Mouse (Mus musculus): ENCODE measurements at regions not wholly inside any gene's neighbourhood (a gene's known extent, or its start where the extent isn't known, plus 50 kb on each side); places are given as distances from the start of the nearest gene placed in this dataset.
A peak's percentile ranks its signal among the peaks of the same experiment; 100 is the strongest.

DNA sequence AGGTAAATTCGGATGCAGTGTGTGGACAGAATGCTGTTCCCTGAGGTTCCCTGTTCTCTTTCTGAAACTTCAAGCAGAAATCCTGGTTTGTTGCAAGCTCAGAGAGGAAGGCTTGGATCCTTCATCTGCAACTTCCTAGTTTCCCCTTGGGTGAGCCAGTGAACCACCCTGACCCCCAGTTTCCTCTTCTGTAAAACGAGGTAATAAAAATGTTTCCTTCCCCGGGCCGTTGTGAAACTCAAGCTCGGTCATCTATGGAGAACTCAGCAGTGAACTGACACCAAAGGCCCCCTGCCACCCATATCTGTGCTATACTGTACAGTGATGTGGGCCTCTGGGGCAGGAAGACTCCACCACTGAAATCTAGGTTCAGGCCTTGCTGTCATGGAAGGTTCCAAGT, 185.0 kb downstream of the Gadd45g start:
- Histone ChIP-seq H3K9ac (ENCODE audit: low read length) (no peak overlapping the region), H3K4me2 (no peak overlapping the region), H3K4me3 (ENCODE audit: low read depth, low read length) (no peak overlapping the region), H3K27me3 (ENCODE audit: control insufficient read depth, insufficient read depth, low read length) (no peaks in the 10 kb centered on the region), H3K36me3 (ENCODE audit: control insufficient read depth, insufficient read depth, low read length) (no peaks in the 10 kb centered on the region), H3K27ac (ENCODE audit: low read depth, low read length) (no peak overlapping the region), H3K4me1 (ENCODE audit: control insufficient read depth, insufficient read depth, low read length) (no peaks in the 10 kb centered on the region), H3K9me3 (ENCODE audit: control insufficient read depth, low read length) (no peaks in the 10 kb centered on the region)
- WGBS, result 88% methylated on average over 5 of the region's 5 CpGs
- DNase-seq (ENCODE audit: low spot score, missing footprints) (peak; percentile 62), ATAC-seq (ENCODE audit: low FRiP score) (no peak)

GRCm38 (mm10) chr13:52035731-52036130, 189.3 kb downstream of the Gadd45g start:
- no peaks in the 10 kb centered on the region for H3K36me3 ChIP-seq (ENCODE audit: control insufficient read depth, insufficient read depth, low read length)
- WGBS, result 81% methylated on average over 6 of the region's 6 CpGs
- no peak overlapping the region for H3K4me2 ChIP-seq
- ATAC-seq (ENCODE audit: low FRiP score) (no peak), DNase-seq (ENCODE audit: low spot score, missing footprints) (no peak)
- no peak overlapping the region for H3K9ac ChIP-seq (ENCODE audit: low read length)
- no peak overlapping the region for H3K4me3 ChIP-seq (ENCODE audit: low read depth, low read length)
- no peaks in the 10 kb centered on the region for H3K9me3 ChIP-seq (ENCODE audit: control insufficient read depth, low read length)
- no peaks in the 10 kb centered on the region for H3K27me3 ChIP-seq (ENCODE audit: control insufficient read depth, insufficient read depth, low read length)
- no peak overlapping the region for H3K27ac ChIP-seq (ENCODE audit: low read depth, low read length)
- H3K4me1 ChIP-seq (ENCODE audit: control insufficient read depth, insufficient read depth, low read length), result no peaks in the 10 kb centered on the region

- H3K4me3 ChIP-seq (ENCODE audit: low read depth, low read length), result no peak overlapping the region
- H3K4me1 ChIP-seq (ENCODE audit: control insufficient read depth, insufficient read depth, low read length), result no peaks in the 10 kb centered on the region
- no peaks in the 10 kb centered on the region for H3K9me3 ChIP-seq (ENCODE audit: control insufficient read depth, low read length)
- H3K4me2 ChIP-seq, result no peak overlapping the region
- ATAC-seq (ENCODE audit: low FRiP score), result no peak
- H3K27me3 ChIP-seq (ENCODE audit: control insufficient read depth, insufficient read depth, low read length), result no peaks in the 10 kb centered on the region
- WGBS, result 73% methylated on average over 5 of the region's 5 CpGs
- H3K9ac ChIP-seq (ENCODE audit: low read length), result no peak overlapping the region
- DNase-seq (ENCODE audit: low spot score, missing footprints), result no peak
- no peaks in the 10 kb centered on the region for H3K36me3 ChIP-seq (ENCODE audit: control insufficient read depth, insufficient read depth, low read length)
- no peak overlapping the region for H3K27ac ChIP-seq (ENCODE audit: low read depth, low read length)
Measured at GRCm38 (mm10) chr13:52036351-52036750, 189.9 kb downstream of the Gadd45g start.

- Histone ChIP-seq H3K9ac (ENCODE audit: low read length) (no peak overlapping the region), H3K4me1 (ENCODE audit: control insufficient read depth, insufficient read depth, low read length) (no peaks in the 10 kb centered on the region), H3K4me3 (ENCODE audit: low read depth, low read length) (no peak overlapping the region), H3K9me3 (ENCODE audit: control insufficient read depth, low read length) (no peaks in the 10 kb centered on the region), H3K4me2 (no peak overlapping the region), H3K27me3 (ENCODE audit: control insufficient read depth, insufficient read depth, low read length) (no peaks in the 10 kb centered on the region), H3K27ac (ENCODE audit: low read depth, low read length) (no peak overlapping the region), H3K36me3 (ENCODE audit: control insufficient read depth, insufficient read depth, low read length) (no peaks in the 10 kb centered on the region)
- 80% methylated on average over 13 of the region's 13 CpGs for WGBS
- DNase-seq (ENCODE audit: low spot score, missing footprints), result no peak
- no peak for ATAC-seq (ENCODE audit: low FRiP score)
Measured at GRCm38 (mm10) chr13:52037218-52037617, 190.7 kb downstream of the Gadd45g start.

GRCm38 (mm10) chr13:52041467-52042421, 195.3 kb downstream of the Gadd45g start:
- DNase-seq (ENCODE audit: low spot score, missing footprints) (peak; percentile 77), ATAC-seq (ENCODE audit: low FRiP score) (no peak)
- H3K9ac ChIP-seq (ENCODE audit: low read length), result peak overlapping the region; percentile 16; the same call in 1 of the 2 replicates
- no peak overlapping the region for H3K4me2 ChIP-seq
- H3K9me3 ChIP-seq (ENCODE audit: control insufficient read depth, low read length), result no peaks in the 10 kb centered on the region
- WGBS, result 72% methylated on average over 15 of the region's 15 CpGs
- H3K4me1 ChIP-seq (ENCODE audit: control insufficient read depth, insufficient read depth, low read length), result no peaks in the 10 kb centered on the region
- no peaks in the 10 kb centered on the region for H3K27me3 ChIP-seq (ENCODE audit: control insufficient read depth, insufficient read depth, low read length)
- no peak overlapping the region for H3K27ac ChIP-seq (ENCODE audit: low read depth, low read length)
- no peaks in the 10 kb centered on the region for H3K36me3 ChIP-seq (ENCODE audit: control insufficient read depth, insufficient read depth, low read length)
- H3K4me3 ChIP-seq (ENCODE audit: low read depth, low read length), result no peak overlapping the region

- ATAC-seq (ENCODE audit: low FRiP score) (no peak), DNase-seq (ENCODE audit: low spot score, missing footprints) (peak; percentile 77)
- Histone ChIP-seq H3K4me2 (no peak overlapping the region), H3K27ac (ENCODE audit: low read depth, low read length) (no peak overlapping the region), H3K9ac (ENCODE audit: low read length) (no peak overlapping the region), H3K4me1 (ENCODE audit: control insufficient read depth, insufficient read depth, low read length) (no peaks in the 10 kb centered on the region), H3K27me3 (ENCODE audit: control insufficient read depth, insufficient read depth, low read length) (no peaks in the 10 kb centered on the region), H3K9me3 (ENCODE audit: control insufficient read depth, low read length) (no peaks in the 10 kb centered on the region), H3K4me3 (ENCODE audit: low read depth, low read length) (no peak overlapping the region), H3K36me3 (ENCODE audit: control insufficient read depth, insufficient read depth, low read length) (no peaks in the 10 kb centered on the region)
- 92% methylated on average over 3 of the region's 3 CpGs for WGBS
Measured at GRCm38 (mm10) chr13:52042867-52043266, 196.4 kb downstream of the Gadd45g start.

GRCm38 (mm10) chr13:52043916-52044315, 197.4 kb downstream of the Gadd45g start:
- 87% methylated on average over 3 of the region's 3 CpGs for WGBS
- no peak for ATAC-seq (ENCODE audit: low FRiP score)
- Histone ChIP-seq H3K27me3 (ENCODE audit: control insufficient read depth, insufficient read depth, low read length) (no peaks in the 10 kb centered on the region), H3K36me3 (ENCODE audit: control insufficient read depth, insufficient read depth, low read length) (no peaks in the 10 kb centered on the region), H3K4me3 (ENCODE audit: low read depth, low read length) (no peak overlapping the region), H3K4me1 (ENCODE audit: control insufficient read depth, insufficient read depth, low read length) (no peaks in the 10 kb centered on the region), H3K4me2 (no peak overlapping the region), H3K27ac (ENCODE audit: low read depth, low read length) (no peak overlapping the region), H3K9ac (ENCODE audit: low read length) (no peak overlapping the region), H3K9me3 (ENCODE audit: control insufficient read depth, low read length) (no peaks in the 10 kb centered on the region)
- no peak for DNase-seq (ENCODE audit: low spot score, missing footprints)

DNA sequence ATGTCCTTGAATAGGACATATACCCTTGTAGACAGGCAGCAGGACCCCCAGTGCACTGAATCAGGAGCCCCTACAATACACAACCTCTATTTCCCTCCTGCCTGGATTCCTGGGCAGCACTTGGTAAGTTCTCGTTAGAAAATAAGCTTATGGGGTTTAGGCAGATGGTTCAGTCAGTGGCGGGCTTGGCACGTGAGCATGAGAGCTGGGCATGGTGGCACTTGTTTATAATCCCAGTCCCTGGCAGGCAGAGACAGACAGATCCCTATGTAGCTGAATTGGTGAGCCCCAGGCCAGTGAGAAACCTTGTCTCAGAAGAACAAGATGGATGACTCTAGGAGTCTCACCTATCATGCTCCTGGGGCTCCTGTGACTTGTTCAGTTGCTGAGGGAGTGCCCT, 198.9 kb downstream of the Gadd45g start:
- no peak overlapping the region for H3K4me3 ChIP-seq (ENCODE audit: low read depth, low read length)
- no peaks in the 10 kb centered on the region for H3K36me3 ChIP-seq (ENCODE audit: control insufficient read depth, insufficient read depth, low read length)
- DNase-seq (ENCODE audit: low spot score, missing footprints) (no peak), ATAC-seq (ENCODE audit: low FRiP score) (no peak)
- no peaks in the 10 kb centered on the region for H3K4me1 ChIP-seq (ENCODE audit: control insufficient read depth, insufficient read depth, low read length)
- no peaks in the 10 kb centered on the region for H3K9me3 ChIP-seq (ENCODE audit: control insufficient read depth, low read length)
- no peaks in the 10 kb centered on the region for H3K27me3 ChIP-seq (ENCODE audit: control insufficient read depth, insufficient read depth, low read length)
- no peak overlapping the region for H3K9ac ChIP-seq (ENCODE audit: low read length)
- WGBS, result 91% methylated on average over 3 of the region's 3 CpGs
- H3K27ac ChIP-seq (ENCODE audit: low read depth, low read length), result no peak overlapping the region
- no peak overlapping the region for H3K4me2 ChIP-seq

- Histone ChIP-seq H3K4me2 (no peak overlapping the region), H3K9ac (ENCODE audit: low read length) (no peak overlapping the region), H3K4me3 (ENCODE audit: low read depth, low read length) (no peak overlapping the region), H3K36me3 (ENCODE audit: control insufficient read depth, insufficient read depth, low read length) (no peaks in the 10 kb centered on the region), H3K27ac (ENCODE audit: low read depth, low read length) (no peak overlapping the region), H3K27me3 (ENCODE audit: control insufficient read depth, insufficient read depth, low read length) (no peaks in the 10 kb centered on the region), H3K9me3 (ENCODE audit: control insufficient read depth, low read length) (no peaks in the 10 kb centered on the region), H3K4me1 (ENCODE audit: control insufficient read depth, insufficient read depth, low read length) (no peaks in the 10 kb centered on the region)
- no peak for ATAC-seq (ENCODE audit: low FRiP score)
- 72% methylated on average over 5 of the region's 5 CpGs for WGBS
- DNase-seq (ENCODE audit: low spot score, missing footprints), result peak; percentile 73
Measured at GRCm38 (mm10) chr13:52046020-52046419, 199.5 kb downstream of the Gadd45g start.

Data from midbrain, embryonic 11.5 days (tissue).